Mouse (Mus musculus) adrenal gland, postnatal 10 days (tissue): ENCODE data around the gene Dusp5. TPM values are rescaled to one million over a fixed set of nuclear protein-coding genes. Genes with fewer than 3 reads are reported as not detected.
A peak's percentile ranks its signal among the peaks of the same experiment; 100 is the strongest.
"Not testable (repeated sequence)": the region's sequence is repeated elsewhere in the genome, so short reads cannot be mapped to it uniquely, and the experiment has no call there.

Experiments used
- DNase-seq: peaks from one replicate; pipeline ENCODE4 v3.0.0; 2021; ENCODE audit warnings: mixed read lengths
- total RNA-seq, 2 experiments: library from RNA; stranded (reverse); gene quantifications; 2 replicates each; pipeline ENCODE4 v1.2.3; 2021

The Dusp5 gene
- total RNA-seq, 2 experiments from 2014 or later, result 6.2 to 11.0 TPM

DNA sequence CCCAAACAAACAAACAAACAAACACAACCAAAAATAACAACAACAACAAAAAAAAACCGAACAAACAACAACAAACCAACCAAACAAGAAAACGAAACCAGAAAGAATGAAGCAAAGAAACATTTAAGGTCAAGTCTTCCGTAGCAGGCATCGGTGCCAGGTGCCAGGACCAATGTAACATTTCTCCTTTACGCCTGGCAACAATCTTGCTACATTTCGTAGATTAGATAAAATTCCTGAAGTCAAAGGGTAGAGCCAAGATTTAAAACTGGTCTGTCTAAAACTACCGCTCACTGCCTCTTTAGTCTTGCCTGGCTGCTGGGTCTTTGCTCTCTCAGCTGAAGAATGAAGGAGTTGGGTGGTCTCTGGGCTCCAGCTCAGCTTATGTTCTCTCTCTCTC lies 47.2 kb downstream of the Dusp5 start:
- DNase-seq, result no peak

DNA sequence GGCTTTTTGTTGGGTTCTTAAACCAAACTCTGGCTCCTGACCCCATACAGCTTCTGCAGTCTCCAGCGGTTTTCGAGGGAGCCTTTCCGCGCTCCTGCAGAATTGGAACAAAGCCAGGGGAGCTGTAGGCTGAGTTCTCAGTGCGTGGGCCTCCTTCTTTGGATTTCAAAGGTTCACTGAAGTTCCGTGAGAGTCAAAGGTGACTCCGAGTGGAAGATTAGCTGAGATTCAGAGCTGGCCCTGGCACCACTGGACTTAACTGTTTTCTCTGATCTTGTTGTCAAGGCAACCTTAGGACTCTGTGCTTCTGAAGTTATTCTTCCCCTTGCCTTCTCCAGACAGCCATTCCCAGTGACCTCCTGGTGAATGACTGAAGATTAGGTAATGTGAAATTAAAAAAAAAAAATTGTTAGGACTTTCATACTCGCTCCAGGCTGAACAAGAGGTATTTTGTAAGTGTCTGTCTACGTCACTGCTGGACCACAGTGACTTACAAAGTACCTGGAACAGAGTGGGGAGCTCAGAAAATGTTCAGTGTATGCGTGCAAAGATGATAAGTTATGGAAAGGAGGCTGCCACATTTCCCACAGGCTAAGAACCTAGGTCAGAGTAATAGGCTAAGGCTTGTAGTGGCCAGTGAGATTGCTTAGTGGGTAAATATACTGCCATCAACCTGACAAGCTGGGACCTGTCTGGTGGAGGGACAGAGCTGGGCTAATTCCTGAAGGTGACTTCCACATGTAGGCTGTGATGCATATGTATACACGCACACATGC lies 48.3 kb downstream of the Dusp5 start:
- DNase-seq, result no peak

DNA sequence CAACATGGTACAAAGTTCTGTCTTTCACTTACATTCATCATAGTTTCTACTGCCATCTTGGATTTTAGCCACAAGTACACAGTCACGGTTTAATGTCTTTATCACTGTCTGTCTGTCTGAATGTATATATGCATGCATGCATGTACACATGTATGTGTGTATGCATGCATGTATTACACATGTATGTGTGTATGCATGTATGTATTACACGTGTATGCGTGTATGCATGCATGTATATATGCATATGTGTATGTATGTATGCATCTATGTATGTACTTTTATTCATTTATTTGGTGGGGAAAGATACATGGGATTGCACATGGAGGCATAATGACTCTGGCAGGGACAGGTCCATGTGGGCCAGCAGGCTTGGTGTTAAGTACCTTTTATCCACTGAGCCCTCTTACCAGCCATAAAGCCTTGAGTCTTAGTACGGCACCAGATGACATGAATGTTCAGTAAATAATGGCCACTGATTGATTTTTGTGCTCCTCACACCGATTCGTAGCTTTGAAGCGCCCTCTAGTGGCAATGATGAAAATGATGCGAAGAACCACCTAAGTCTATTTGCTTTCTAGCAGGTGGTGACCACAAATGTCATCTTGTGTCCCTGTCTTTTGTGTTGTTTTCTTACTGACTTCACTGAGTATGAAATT lies 49.8 kb downstream of the Dusp5 start:
- DNase-seq, result peak; percentile 70

DNA sequence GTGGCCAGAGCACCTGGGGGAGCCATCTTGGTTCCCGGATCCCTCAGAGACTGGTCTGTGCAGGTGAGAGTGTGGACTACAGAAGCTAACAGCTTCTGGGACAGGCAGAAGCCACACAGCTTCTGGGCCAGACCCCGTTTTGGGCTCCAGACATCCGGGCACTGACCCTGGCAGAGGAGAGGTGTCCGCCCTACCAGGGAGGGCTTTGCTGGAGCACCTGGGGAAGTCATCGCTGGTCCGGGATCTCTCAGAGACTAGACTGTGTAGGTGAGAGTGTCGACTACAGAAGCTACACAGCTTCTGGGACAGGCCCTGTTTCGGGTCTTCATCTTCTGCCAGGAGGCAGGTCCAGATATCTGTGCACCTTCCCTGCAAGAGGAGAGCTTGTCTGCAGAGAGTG lies 51.4 kb downstream of the Dusp5 start:
- not testable (repeated sequence) for DNase-seq

DNA sequence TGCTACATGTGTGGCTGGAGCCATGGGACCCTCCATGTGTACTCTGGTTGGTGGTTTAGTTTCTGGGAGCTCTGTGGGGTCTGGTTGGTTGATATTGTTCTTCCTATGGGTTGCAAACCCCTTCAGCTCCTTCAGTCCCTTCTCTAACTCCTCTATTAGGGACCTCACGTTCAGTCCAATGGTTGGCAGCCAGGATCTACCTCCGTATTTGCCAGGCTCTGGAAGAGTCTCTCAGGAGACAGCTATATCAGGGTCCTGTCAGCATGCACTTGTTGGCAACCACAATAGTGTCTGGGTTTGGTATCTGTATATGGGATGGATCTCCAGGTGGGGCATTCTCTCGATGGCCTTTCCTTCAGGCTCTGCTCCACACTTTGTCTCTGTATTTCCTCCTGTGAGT lies 58.8 kb downstream of the Dusp5 start:
- DNase-seq, result not testable (repeated sequence)

DNA sequence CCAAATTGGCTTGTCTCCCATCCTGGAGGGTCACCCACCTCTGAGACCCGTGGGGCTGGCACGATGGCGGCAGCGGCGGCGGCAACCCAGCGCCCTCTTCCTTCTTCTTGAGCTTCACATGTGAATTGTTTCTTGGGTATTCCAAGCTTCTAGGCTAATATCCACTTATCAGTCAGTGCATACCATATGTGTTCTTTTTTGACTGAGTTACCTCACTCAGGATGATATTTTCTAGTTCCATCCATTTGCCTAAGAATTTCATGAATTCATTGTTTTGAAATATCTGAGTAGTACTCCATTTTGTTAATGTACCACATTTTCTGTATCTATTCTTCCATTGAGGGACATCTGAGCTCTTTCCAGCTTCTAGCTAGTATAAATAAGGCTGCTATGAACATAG lies 60.1 kb downstream of the Dusp5 start, which contains the start of gene Nutf2-ps1:
Gene Nutf2-ps1, minus strand, starts transcription at position 101 of the 400 bp plus-strand sequence.
- DNase-seq, result not testable (repeated sequence)

Other genes with a start within 250 kb of the Dusp5 start
- 10 to 100 TPM; 31.0 to 31.7 TPM for gene Mxi1, start 218.6 kb upstream of the Dusp5 start, total RNA-seq
- gene Gm10197, start 157.3 kb upstream of the Dusp5 start, total RNA-seq, result not detected
- gene Smndc1, start 138.5 kb upstream of the Dusp5 start, total RNA-seq, result 10 to 100 TPM; 37.5 to 38.5 TPM
- 10 to 100 TPM; 76.4 to 81.0 TPM for gene Nutf2-ps1, start 60.0 kb downstream of the Dusp5 start, total RNA-seq
- 10 to 100 TPM; 29.6 to 39.0 TPM for gene Smc3, start 71.3 kb downstream of the Dusp5 start, total RNA-seq
- gene Rbm20, start 148.2 kb downstream of the Dusp5 start, total RNA-seq, result 1 to 10 TPM; 1.7 to 7.6 TPM